Mouse (Mus musculus): Measurements from ENCODE around the gene Slc16a11. TPM values are rescaled to one million over a fixed set of nuclear protein-coding genes. Genes with fewer than 3 reads are reported as not detected.
A peak's percentile ranks its signal among the peaks of the same experiment; 100 is the strongest.

The Slc16a11 gene
- total and polyA plus RNA-seq, 2 experiments from 2014 or later, result 12.9 to 23.7 TPM

DNA sequence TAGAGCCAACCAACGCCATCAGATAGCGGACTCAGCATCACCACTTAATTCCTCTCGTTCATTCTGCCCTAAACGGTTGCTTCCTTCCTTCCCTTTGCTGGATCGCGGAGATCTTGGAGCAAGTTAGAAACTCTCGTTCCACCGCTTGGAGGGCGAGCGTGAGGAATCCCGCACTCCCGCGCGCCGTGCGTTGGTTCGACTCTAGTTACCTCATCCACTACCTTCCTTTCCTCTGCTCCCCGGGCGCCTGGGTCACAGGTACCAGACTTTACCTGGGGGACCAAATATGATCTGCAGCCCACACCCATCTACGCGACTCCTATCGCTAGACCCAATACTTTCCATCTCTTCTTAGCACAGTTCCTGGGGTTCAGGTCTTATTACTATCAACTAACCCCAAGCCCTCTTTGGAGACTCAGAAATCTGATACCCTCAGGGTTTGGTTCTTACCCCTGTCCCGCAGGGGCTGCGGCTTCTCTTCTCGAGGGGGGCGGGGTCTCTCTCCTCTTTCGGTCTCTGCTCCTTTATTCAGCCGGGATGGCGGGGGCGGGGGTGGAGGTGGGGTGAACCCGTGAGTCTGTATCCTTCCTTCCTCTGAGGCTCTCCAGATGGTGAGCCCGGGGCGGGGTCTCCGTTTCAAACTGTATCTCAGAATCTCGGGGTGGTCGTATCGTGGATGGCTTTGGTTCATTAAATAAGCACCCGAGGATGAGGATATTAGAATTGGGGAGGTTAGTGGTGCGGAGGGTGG, 16.9 kb downstream of the Slc16a11 start, which contains the start of gene Bcl6b:
Gene Bcl6b (minus strand): TSS at position 539 of the 751 bp plus-strand sequence.
- no peak for TF ChIP-seq CTCF (IDR thresholded peaks at IDR 0.05; ENCODE audit: low read depth)
- WGBS, result 1% methylated on average over 39 of the region's 39 CpGs
- Histone ChIP-seq H3K9ac (replicated peaks; ENCODE audit: low read length) (peak within 1 kb of the TSS; percentile 24; the same call in 1 of the 2 replicates), H3K36me3 (ENCODE audit: insufficient read depth, low read length) (0 out of 2 replicates have a peak, but pooled peaks cover under 1% of the 10 kb centered on the region), H3K4me2 (ENCODE audit: low read depth, low read length) (peak within 1 kb of the TSS; percentile 55), H3K4me3 (ENCODE audit: low read length) (peak within 1 kb of the TSS; percentile 30), H3K9me3 (ENCODE audit: low read length) (no peaks in the 10 kb centered on the region), H3K27ac (peak within 1 kb of the TSS; percentile 51; the same call in 1 of the 2 replicates), H3K4me1 (ENCODE audit: insufficient read depth, low read length) (peaks cover 12% of the 10 kb centered on the region), H3K27me3 (ENCODE audit: insufficient read depth, low read length) (0 out of 2 replicates have a peak, but pooled peaks cover 6% of the 10 kb centered on the region)
- DNase-seq (ENCODE audit: low spot score), result peak; percentile 2
- ATAC-seq, result no peak

DNA sequence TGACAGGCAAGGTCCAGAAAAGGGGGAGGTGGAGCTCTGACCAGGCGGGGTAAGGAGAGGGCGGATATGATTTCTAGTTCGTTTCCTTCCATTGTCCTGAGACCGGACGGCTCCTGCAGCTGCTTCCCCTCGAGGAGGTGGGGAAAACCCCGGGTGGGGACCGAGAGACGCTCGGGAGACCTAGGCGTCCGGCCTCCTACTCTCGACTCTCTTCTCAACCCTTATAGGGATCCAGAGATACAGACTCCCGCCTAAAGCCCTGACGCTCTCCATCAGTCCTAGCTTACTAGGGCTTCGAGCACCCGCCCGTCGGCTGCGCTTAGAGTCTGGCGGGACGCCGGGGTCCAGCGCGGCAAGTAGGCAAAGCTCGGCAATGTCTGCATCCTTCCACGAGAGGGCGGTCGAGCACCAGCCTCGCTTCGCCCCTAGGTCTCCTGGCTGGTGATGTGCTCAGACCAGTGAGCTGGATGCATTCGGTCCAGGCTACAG, 17.7 kb downstream of the Slc16a11 start:
- Histone ChIP-seq H3K4me1 (ENCODE audit: insufficient read depth, low read length) (peaks cover 12% of the 10 kb centered on the region), H3K9me3 (ENCODE audit: low read length) (no peaks in the 10 kb centered on the region), H3K27me3 (ENCODE audit: insufficient read depth, low read length) (0 out of 2 replicates have a peak, but pooled peaks cover 6% of the 10 kb centered on the region), H3K4me2 (ENCODE audit: low read depth, low read length) (peak overlapping the region; percentile 55; the same call in 1 of the 2 replicates), H3K27ac (no peak overlapping the region), H3K4me3 (ENCODE audit: low read length) (0 out of 2 replicates have a peak overlapping the region, but pooled peaks have one; percentile 7), H3K9ac (replicated peaks; ENCODE audit: low read length) (no peak overlapping the region), H3K36me3 (ENCODE audit: insufficient read depth, low read length) (0 out of 2 replicates have a peak, but pooled peaks cover 8% of the 10 kb centered on the region)
- peak; percentile 98 for TF ChIP-seq CTCF (IDR thresholded peaks at IDR 0.05; ENCODE audit: low read depth)
- 1% methylated on average over 32 of the region's 32 CpGs for WGBS
- ATAC-seq (peak; percentile 47; the same call in 1 of the 2 replicates), DNase-seq (ENCODE audit: low spot score) (peak; percentile 89)

GRCm38 (mm10) chr11:70232546-70232945, 20.0 kb downstream of the Slc16a11 start:
- Histone ChIP-seq H3K4me1 (ENCODE audit: insufficient read depth, low read length) (peaks cover 10% of the 10 kb centered on the region), H3K9ac (replicated peaks; ENCODE audit: low read length) (peak overlapping the region; percentile 61), H3K27ac (no peak overlapping the region), H3K36me3 (ENCODE audit: insufficient read depth, low read length) (peaks cover 14% of the 10 kb centered on the region; the same call in 1 of the 2 replicates), H3K27me3 (ENCODE audit: insufficient read depth, low read length) (0 out of 2 replicates have a peak, but pooled peaks cover 6% of the 10 kb centered on the region), H3K4me3 (ENCODE audit: low read length) (peak overlapping the region; percentile 42), H3K4me2 (ENCODE audit: low read depth, low read length) (peak overlapping the region; percentile 61), H3K9me3 (ENCODE audit: low read length) (no peaks in the 10 kb centered on the region)
- no peak for TF ChIP-seq CTCF (IDR thresholded peaks at IDR 0.05; ENCODE audit: low read depth)
- DNase-seq (ENCODE audit: low spot score) (peak; percentile 68), ATAC-seq (0 out of 2 replicates have a peak, but pooled peaks have one; percentile 4)
- 5% methylated on average over 10 of the region's 10 CpGs for WGBS

GRCm38 (mm10) chr11:70233016-70233415, 20.5 kb downstream of the Slc16a11 start:
- Histone ChIP-seq H3K9ac (replicated peaks; ENCODE audit: low read length) (peak overlapping the region; percentile 61), H3K4me1 (ENCODE audit: insufficient read depth, low read length) (peaks cover 10% of the 10 kb centered on the region), H3K36me3 (ENCODE audit: insufficient read depth, low read length) (peaks cover 14% of the 10 kb centered on the region; the same call in 1 of the 2 replicates), H3K27me3 (ENCODE audit: insufficient read depth, low read length) (0 out of 2 replicates have a peak, but pooled peaks cover 6% of the 10 kb centered on the region), H3K4me2 (ENCODE audit: low read depth, low read length) (peak overlapping the region; percentile 61), H3K4me3 (ENCODE audit: low read length) (peak overlapping the region; percentile 42), H3K9me3 (ENCODE audit: low read length) (no peaks in the 10 kb centered on the region), H3K27ac (no peak overlapping the region)
- no peak for DNase-seq (ENCODE audit: low spot score)
- WGBS, result 29% methylated on average over 8 of the region's 8 CpGs
- TF ChIP-seq CTCF (IDR thresholded peaks at IDR 0.05; ENCODE audit: low read depth), result no peak
- no peak for ATAC-seq

- Histone ChIP-seq H3K27me3 (ENCODE audit: insufficient read depth, low read length) (0 out of 2 replicates have a peak, but pooled peaks cover 6% of the 10 kb centered on the region), H3K4me2 (ENCODE audit: low read depth, low read length) (0 out of 2 replicates have a peak overlapping the region, but pooled peaks have one; percentile 18), H3K9me3 (ENCODE audit: low read length) (no peaks in the 10 kb centered on the region), H3K9ac (replicated peaks; ENCODE audit: low read length) (no peak overlapping the region), H3K4me1 (ENCODE audit: insufficient read depth, low read length) (peaks cover 10% of the 10 kb centered on the region), H3K27ac (no peak overlapping the region), H3K4me3 (ENCODE audit: low read length) (no peak overlapping the region), H3K36me3 (ENCODE audit: insufficient read depth, low read length) (peaks cover 14% of the 10 kb centered on the region; the same call in 1 of the 2 replicates)
- TF ChIP-seq CTCF (IDR thresholded peaks at IDR 0.05; ENCODE audit: low read depth), result no peak
- 48% methylated on average over 5 of the region's 5 CpGs for WGBS
- no peak for ATAC-seq
- no peak for DNase-seq (ENCODE audit: low spot score)
These were observed 21.5 kb downstream of the Slc16a11 start for GRCm38 (mm10) chr11:70234037-70234436.

DNA sequence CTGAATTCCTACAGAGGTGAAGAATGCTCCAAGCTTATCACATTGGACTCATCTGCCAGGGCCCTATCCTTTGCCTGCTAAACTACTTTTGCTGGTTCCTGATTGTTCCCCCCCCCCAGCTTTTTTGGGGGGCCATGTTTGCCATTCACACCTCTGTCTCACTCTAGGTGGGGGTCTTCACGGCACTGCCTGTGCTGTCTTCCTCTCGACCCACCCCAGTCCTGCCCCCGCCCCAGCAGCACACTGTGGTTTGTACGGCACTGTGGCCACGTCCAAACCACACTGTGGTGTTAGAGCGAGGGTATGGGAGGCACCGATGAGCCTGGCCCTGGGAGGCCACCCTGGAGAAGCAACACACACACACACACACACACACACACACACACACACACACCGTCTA, 21.9 kb downstream of the Slc16a11 start:
- ATAC-seq (no peak), DNase-seq (ENCODE audit: low spot score) (no peak)
- H3K27me3 ChIP-seq (ENCODE audit: insufficient read depth, low read length), result 0 out of 2 replicates have a peak, but pooled peaks cover 4% of the 10 kb centered on the region
- H3K36me3 ChIP-seq (ENCODE audit: insufficient read depth, low read length), result peaks cover 14% of the 10 kb centered on the region; the same call in 1 of the 2 replicates
- peaks cover 10% of the 10 kb centered on the region for H3K4me1 ChIP-seq (ENCODE audit: insufficient read depth, low read length)
- H3K4me3 ChIP-seq (ENCODE audit: low read length), result no peak overlapping the region
- 81% methylated on average over 8 of the region's 8 CpGs for WGBS
- H3K9me3 ChIP-seq (ENCODE audit: low read length), result no peaks in the 10 kb centered on the region
- H3K9ac ChIP-seq (replicated peaks; ENCODE audit: low read length), result no peak overlapping the region
- no peak for TF ChIP-seq CTCF (IDR thresholded peaks at IDR 0.05; ENCODE audit: low read depth)
- 0 out of 2 replicates have a peak overlapping the region, but pooled peaks have one; percentile 18 for H3K4me2 ChIP-seq (ENCODE audit: low read depth, low read length)
- no peak overlapping the region for H3K27ac ChIP-seq

Measured in hindbrain, postnatal 0 days (tissue).